Mouse (Mus musculus) myocyte (in vitro differentiated cells): ENCODE data around the gene Grsf1. TPM values are rescaled to one million over a fixed set of nuclear protein-coding genes. Genes with fewer than 3 reads are reported as not detected.
A peak's percentile ranks its signal among the peaks of the same experiment; 100 is the strongest.

Experiments used
- H3K27me3 ChIP-seq: one replicate; pipeline ENCODE4 v1.6.1; 2011; ENCODE audit not compliant: control insufficient read depth, insufficient read depth, insufficient read length
- H3K36me3 ChIP-seq: one replicate; pipeline ENCODE4 v1.6.1; 2011; ENCODE audit not compliant: control insufficient read depth, insufficient read depth
- H3K4me2 ChIP-seq: one replicate; pipeline ENCODE4 v1.6.1; 2011; ENCODE audit warnings: low read depth, control low read depth
- H3K4me3 ChIP-seq: one replicate; pipeline ENCODE4 v1.5.1; 2011; ENCODE audit warnings: mild to moderate bottlenecking, control low read depth, moderate library complexity
- H3K79me2 ChIP-seq: one replicate; pipeline ENCODE4 v1.6.1; 2011; ENCODE audit not compliant: control insufficient read depth, insufficient read depth
- H3ac ChIP-seq: one replicate; pipeline ENCODE4 v1.6.1; 2011; ENCODE audit not compliant: control insufficient read depth, insufficient read length
- CEBPB ChIP-seq: IDR thresholded peaks from 2 replicates; pipeline ENCODE4 v1.6.1; 2011; ENCODE audit warnings: mild to moderate bottlenecking, moderate library complexity; ENCODE audit not compliant: poor library complexity, insufficient read depth, severe bottlenecking
- E2F4 ChIP-seq: IDR thresholded peaks from one replicate; pipeline ENCODE4 v1.6.1; 2011; ENCODE audit warnings: mild to moderate bottlenecking, control low read depth, moderate library complexity; ENCODE audit not compliant: insufficient read depth
- MAX ChIP-seq: IDR thresholded peaks from one replicate; pipeline ENCODE4 v1.6.1; 2011; ENCODE audit warnings: low read depth, mild to moderate bottlenecking, control low read depth
- MYOD1 ChIP-seq, 3 experiments: IDR thresholded peaks; one replicate each; pipeline ENCODE4 v1.6.1; 2011; ENCODE audit warnings: control low read depth in 2 of 3, low read depth in 2 of 3, mild to moderate bottlenecking in 2 of 3, moderate library complexity in 1 of 3; ENCODE audit not compliant: insufficient read length in 2 of 3, control insufficient read depth in 1 of 3
- MYOG ChIP-seq, 3 experiments: IDR thresholded peaks; one replicate each; pipeline ENCODE4 v1.6.1; 2011; ENCODE audit warnings: control low read depth in 2 of 3, low read depth in 2 of 3, mild to moderate bottlenecking in 2 of 3; ENCODE audit not compliant: insufficient read length in 2 of 3, control insufficient read depth in 1 of 3, insufficient read depth in 1 of 3
- POLR2A ChIP-seq: IDR thresholded peaks from one replicate; pipeline ENCODE4 v1.6.1; 2011; ENCODE audit warnings: low read depth, mild to moderate bottlenecking, control low read depth, moderate library complexity; ENCODE audit not compliant: insufficient read length
- POLR2AphosphoS2 ChIP-seq: IDR thresholded peaks from one replicate; pipeline ENCODE4 v1.6.1; 2011; ENCODE audit warnings: low read depth, control low read depth; ENCODE audit not compliant: insufficient read length
- REST ChIP-seq: IDR thresholded peaks from one replicate; pipeline ENCODE4 v1.6.1; 2011; ENCODE audit warnings: mild to moderate bottlenecking, control low read depth, moderate library complexity; ENCODE audit not compliant: insufficient read depth, insufficient read length
- SRF ChIP-seq: IDR thresholded peaks from one replicate; pipeline ENCODE4 v1.6.1; 2011; ENCODE audit warnings: low read depth; ENCODE audit not compliant: control insufficient read depth, insufficient read length
- TCF12 ChIP-seq: IDR thresholded peaks from one replicate; pipeline ENCODE4 v1.6.1; 2011; ENCODE audit warnings: mild to moderate bottlenecking, control low read depth; ENCODE audit not compliant: poor library complexity, insufficient read depth, severe bottlenecking
- TCF3 ChIP-seq: IDR thresholded peaks from one replicate; pipeline ENCODE4 v1.6.1; 2011; ENCODE audit warnings: low read depth, control low read depth; ENCODE audit not compliant: insufficient read length
- USF1 ChIP-seq: IDR thresholded peaks from one replicate; pipeline ENCODE4 v1.6.1; 2011; ENCODE audit warnings: low read depth, mild to moderate bottlenecking, control low read depth, moderate library complexity
- polyA plus RNA-seq: library from polyadenylated mRNA; unstranded; fragments of >200 nt; fragmentation: generic; extraction: Trizol; gene quantifications from one replicate; pipeline ENCODE4 v1.2.1, GENCODE M21; 2012; ENCODE audit warnings: missing spikeins

Grsf1 gene
- polyA plus RNA-seq, 1 experiment: 29.5 TPM

- no peaks in the 10 kb centered on the region for H3K36me3 ChIP-seq
- H3K79me2 ChIP-seq: peaks cover 51% of the 10 kb centered on the region
- TF ChIP-seq TCF12 (no peak), REST (no peak)
- peak overlapping the region; percentile 79 for H3K4me3 ChIP-seq
- H3ac ChIP-seq: peak overlapping the region; percentile 99
- H3K27me3 ChIP-seq: no peaks in the 10 kb centered on the region
- H3K4me2 ChIP-seq: peak overlapping the region; percentile 94
Measured at GRCm38 (mm10) chr5:88721003-88721475, 45.1 kb upstream of the Grsf1 start.

GRCm38 (mm10) chr5:88720116-88721002, 44.4 kb upstream of the Grsf1 start, which contains the start of gene Mob1b:
Mob1b (plus strand) TSS chr5:88720855.
- TF ChIP-seq MYOD1 (IDR thresholded peaks at IDR 0.05; ENCODE audit: control insufficient read depth in 1 of 3, insufficient read length in 2 of 3, low read depth in 2 of 3) (peak in 1 of 3 experiments; percentile 10), POLR2A (peak; percentile 96), SRF (no peak), POLR2AphosphoS2 (peak; percentile 97), MYOG (IDR thresholded peaks at IDR 0.05; ENCODE audit: control insufficient read depth in 1 of 3, insufficient read depth in 1 of 3, insufficient read length in 2 of 3, low read depth in 2 of 3) (peak in 1 of 3 experiments; percentile 14), USF1 (peak; percentile 90), REST (no peak), MAX (no peak)
- Histone ChIP-seq H3K4me2 (peak within 1 kb of the TSS; percentile 94), H3K36me3 (no peaks in the 10 kb centered on the region), H3K79me2 (peaks cover 45% of the 10 kb centered on the region), H3K27me3 (no peaks in the 10 kb centered on the region), H3ac (peak within 1 kb of the TSS; percentile 99), H3K4me3 (peak within 1 kb of the TSS; percentile 79)

GRCm38 (mm10) chr5:88716983-88717382, 41.0 kb upstream of the Grsf1 start:
- no peaks in the 10 kb centered on the region for H3K36me3 ChIP-seq
- no peak overlapping the region for H3ac ChIP-seq
- TF ChIP-seq SRF: no peak
- no peak for TF ChIP-seq MYOG (IDR thresholded peaks at IDR 0.05; ENCODE audit: control insufficient read depth in 1 of 3, insufficient read depth in 1 of 3, insufficient read length in 2 of 3, low read depth in 2 of 3)
- no peak for TF ChIP-seq REST
- TF ChIP-seq E2F4: no peak
- no peak for TF ChIP-seq POLR2AphosphoS2
- no peak for TF ChIP-seq MAX
- no peak for TF ChIP-seq TCF12
- no peak for TF ChIP-seq USF1
- TF ChIP-seq TCF3: no peak
- TF ChIP-seq CEBPB: no peak
- TF ChIP-seq MYOD1 (IDR thresholded peaks at IDR 0.05; ENCODE audit: control insufficient read depth in 1 of 3, insufficient read length in 2 of 3, low read depth in 2 of 3): no peak
- TF ChIP-seq POLR2A: no peak
- peaks cover 11% of the 10 kb centered on the region for H3K79me2 ChIP-seq
- no peak overlapping the region for H3K4me3 ChIP-seq
- no peak overlapping the region for H3K4me2 ChIP-seq
- no peaks in the 10 kb centered on the region for H3K27me3 ChIP-seq

GRCm38 (mm10) chr5:88712328-88712727, 36.4 kb upstream of the Grsf1 start:
- H3K27me3 ChIP-seq: no peaks in the 10 kb centered on the region
- H3K79me2 ChIP-seq: no peaks in the 10 kb centered on the region
- H3ac ChIP-seq: no peak overlapping the region
- H3K4me2 ChIP-seq: peak overlapping the region; percentile 56
- H3K36me3 ChIP-seq: no peaks in the 10 kb centered on the region
- TF ChIP-seq TCF3 (no peak), TCF12 (no peak), CEBPB (no peak), REST (no peak), MYOG (IDR thresholded peaks at IDR 0.05; ENCODE audit: control insufficient read depth in 1 of 3, insufficient read depth in 1 of 3, insufficient read length in 2 of 3, low read depth in 2 of 3) (no peak), MAX (no peak), USF1 (no peak), POLR2A (no peak), POLR2AphosphoS2 (no peak), MYOD1 (IDR thresholded peaks at IDR 0.05; ENCODE audit: control insufficient read depth in 1 of 3, insufficient read length in 2 of 3, low read depth in 2 of 3) (no peak), SRF (no peak), E2F4 (no peak)
- no peak overlapping the region for H3K4me3 ChIP-seq

GRCm38 (mm10) chr5:88711618-88712224, 35.8 kb upstream of the Grsf1 start:
- H3K4me3 ChIP-seq: no peak overlapping the region
- no peaks in the 10 kb centered on the region for H3K27me3 ChIP-seq
- H3ac ChIP-seq: no peak overlapping the region
- no peaks in the 10 kb centered on the region for H3K36me3 ChIP-seq
- no peaks in the 10 kb centered on the region for H3K79me2 ChIP-seq
- H3K4me2 ChIP-seq: peak overlapping the region; percentile 56
- TF ChIP-seq MYOG (IDR thresholded peaks at IDR 0.05; ENCODE audit: control insufficient read depth in 1 of 3, insufficient read depth in 1 of 3, insufficient read length in 2 of 3, low read depth in 2 of 3) (peak in 2 of 3 experiments; percentile 46 to 70), MYOD1 (IDR thresholded peaks at IDR 0.05; ENCODE audit: control insufficient read depth in 1 of 3, insufficient read length in 2 of 3, low read depth in 2 of 3) (peak in 1 of 3 experiments; percentile 51), MAX (no peak), SRF (no peak), E2F4 (no peak), REST (no peak)
